Mouse (Mus musculus): ENCODE results near the gene Klrg2. TPM values are rescaled to one million over a fixed set of nuclear protein-coding genes. Genes with fewer than 3 reads are reported as not detected.
"Not testable (repeated sequence)": the region's sequence is repeated elsewhere in the genome, so short reads cannot be mapped to it uniquely, and the experiment has no call there.

The Klrg2 gene
- total RNA-seq (2021) = under 1 TPM; 0.10 to 0.12 TPM
- long read RNA-seq, experiment 1 = 0 reads
- long read RNA-seq, experiment 2 = 0 reads

- peak; percentile 53 to 60 for DNase-seq
- intact Hi-C loops (cut with DNase I) = no loop called here
Measured at GRCm38 (mm10) chr6:38636852-38637618, at the start of gene Klrg2. Gene Klrg2 (minus strand): TSS chr6:38637242.

DNA sequence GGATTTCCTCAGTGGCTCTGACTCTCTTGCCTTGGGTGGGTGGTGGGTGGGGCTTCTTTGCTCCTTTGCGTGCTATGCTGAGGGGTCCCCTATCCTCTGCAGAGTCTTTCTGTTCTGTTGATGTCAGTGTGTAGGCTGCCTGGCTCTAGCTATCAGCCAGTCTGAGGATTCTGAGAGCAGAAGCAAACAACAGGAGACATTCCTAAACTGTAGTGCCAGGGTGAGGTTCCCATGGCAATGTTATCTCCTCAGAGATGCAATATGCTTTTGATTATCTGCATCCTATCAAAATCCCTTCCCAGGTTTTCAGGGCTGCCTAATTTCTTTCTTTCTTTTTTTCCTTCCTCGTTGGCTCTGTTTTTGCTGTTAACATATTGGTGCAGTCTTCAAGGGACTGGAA is 45.5 kb upstream of the Klrg2 start:
- no peak for DNase-seq
- intact Hi-C loops (cut with DNase I) = no loop called here

- DNase-seq = no peak
- intact Hi-C loops (cut with DNase I) = no loop called here
Measured at GRCm38 (mm10) chr6:38677629-38678028, 40.6 kb upstream of the Klrg2 start.

- peak in 1 of 2 experiments; percentile 3 for DNase-seq
- intact Hi-C loops (cut with DNase I) = no loop called here
Measured at GRCm38 (mm10) chr6:38676723-38677122, 39.7 kb upstream of the Klrg2 start.

GRCm38 (mm10) chr6:38676217-38676616 is 39.2 kb upstream of the Klrg2 start:
- DNase-seq = peak in 1 of 2 experiments; percentile 1
- intact Hi-C loops (cut with DNase I) = no loop called here

- intact Hi-C loops (cut with DNase I) = no loop called here
- no peak for DNase-seq
Measured at GRCm38 (mm10) chr6:38672011-38672410, 35.0 kb upstream of the Klrg2 start.

- DNase-seq = no peak
- intact Hi-C loops (cut with DNase I) = no loop called here
Measured at GRCm38 (mm10) chr6:38671270-38671669, 34.2 kb upstream of the Klrg2 start.

GRCm38 (mm10) chr6:38670488-38670887 is 33.4 kb upstream of the Klrg2 start:
- not testable (repeated sequence) for DNase-seq

DNA sequence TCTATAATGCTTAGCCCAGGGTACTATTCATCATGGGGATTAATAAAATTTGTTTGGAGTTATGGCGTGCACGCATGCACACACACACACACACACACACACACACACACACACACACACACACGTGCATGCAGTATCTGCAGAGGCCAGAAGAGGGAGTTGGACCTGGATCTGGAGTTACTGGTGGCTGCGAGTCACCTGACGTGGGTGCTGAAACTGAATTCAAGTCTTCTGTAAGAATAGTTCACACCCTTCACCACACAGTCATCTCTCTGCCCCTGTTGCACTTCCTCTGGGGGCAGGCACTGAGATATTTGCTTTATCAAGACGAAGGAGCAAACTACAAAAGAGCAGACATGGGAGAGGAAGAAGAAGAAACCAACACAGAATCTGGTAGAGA is 32.5 kb upstream of the Klrg2 start:
- intact Hi-C loops (cut with DNase I) = no loop called here
- no peak for DNase-seq

More at GRCm38 (mm10) chr6:38670488-38670887, 33.4 kb upstream of the Klrg2 start:
- intact Hi-C loops (cut with DNase I) = not testable (repeated sequence)

- intact Hi-C loops (cut with DNase I) = no loop called here
Measured at GRCm38 (mm10) chr6:38662714-38663615, 25.9 kb upstream of the Klrg2 start, which contains the start of gene Clec2l. Gene Clec2l (plus strand): TSS chr6:38663069.

DNA sequence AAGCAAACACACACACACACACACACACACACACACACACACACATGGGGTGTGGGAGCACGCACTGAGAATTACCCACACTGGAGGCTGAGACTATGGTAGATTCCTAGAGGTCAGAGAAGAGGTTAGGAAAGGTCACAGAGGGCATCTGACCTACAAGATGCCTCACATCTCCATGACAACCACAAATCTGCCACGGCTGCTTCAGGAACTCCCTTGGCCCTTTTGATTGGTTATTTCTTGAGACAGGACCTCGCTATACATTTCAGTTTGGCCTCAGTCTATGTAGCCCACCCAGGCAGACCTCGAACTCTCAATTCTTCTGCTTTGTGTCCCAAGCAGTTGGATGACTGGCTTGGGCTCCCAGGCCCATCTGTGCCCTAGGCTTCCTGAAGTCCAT is 24.6 kb upstream of the Klrg2 start:
- intact Hi-C loops (cut with DNase I) = no loop called here
- no peak for DNase-seq

More at GRCm38 (mm10) chr6:38662714-38663615, 25.9 kb upstream of the Klrg2 start, which contains the start of gene Clec2l:
- DNase-seq = no peak

- intact Hi-C loops (cut with DNase I) = loop anchor here (2.0 to 5.0 kb wide), 2 partner anchors 44 to 262 kb away; no protein-coding TSS in a partner anchor
- DNase-seq = peak; percentile 32 to 45
Measured at GRCm38 (mm10) chr6:38650263-38650937, 13.4 kb upstream of the Klrg2 start.

DNA sequence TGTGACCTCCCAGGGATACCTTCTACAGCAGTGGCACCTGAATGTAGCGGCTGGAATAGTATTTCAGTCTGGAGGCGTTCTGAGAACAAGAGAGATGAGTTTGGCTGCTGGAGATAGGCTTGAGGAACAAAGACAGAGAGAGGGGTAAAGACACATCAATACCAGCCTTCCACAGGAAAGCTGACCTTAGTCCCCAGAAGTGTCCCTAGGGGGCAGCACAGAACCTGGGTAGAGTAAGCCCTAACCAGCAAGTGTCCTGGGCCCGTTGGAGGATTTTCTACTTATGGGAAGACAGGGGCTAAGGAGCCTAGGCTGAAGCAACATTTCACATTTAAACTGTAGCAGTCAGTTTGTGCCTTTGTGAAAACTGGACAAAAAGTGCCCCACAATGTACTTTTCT is 12.5 kb upstream of the Klrg2 start:
- no peak for DNase-seq
- intact Hi-C loops (cut with DNase I) = no loop called here

DNA sequence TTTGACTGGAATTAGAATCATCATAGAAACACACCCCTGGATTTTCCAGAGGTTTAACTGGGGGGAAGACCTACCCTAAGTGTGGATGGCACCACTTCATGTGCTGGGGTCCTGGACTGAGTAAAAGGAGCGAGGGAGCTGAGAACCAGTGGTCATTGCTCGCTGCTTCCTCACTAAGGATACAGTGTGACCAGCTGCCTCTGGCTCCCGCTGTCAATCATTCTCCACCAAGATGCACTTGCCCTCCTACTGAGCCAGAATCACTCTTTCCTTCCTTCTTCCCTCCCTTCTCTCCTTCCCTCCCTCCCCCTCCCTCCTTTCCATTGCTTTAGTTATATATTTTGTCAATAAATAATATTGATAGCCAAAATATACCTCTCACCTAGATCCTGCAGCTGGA is 6.0 kb upstream of the Klrg2 start:
- DNase-seq = no peak
- intact Hi-C loops (cut with DNase I) = no loop called here

GRCm38 (mm10) chr6:38642593-38642992 is 5.6 kb upstream of the Klrg2 start:
- intact Hi-C loops (cut with DNase I) = no loop called here
- DNase-seq = no peak

DNA sequence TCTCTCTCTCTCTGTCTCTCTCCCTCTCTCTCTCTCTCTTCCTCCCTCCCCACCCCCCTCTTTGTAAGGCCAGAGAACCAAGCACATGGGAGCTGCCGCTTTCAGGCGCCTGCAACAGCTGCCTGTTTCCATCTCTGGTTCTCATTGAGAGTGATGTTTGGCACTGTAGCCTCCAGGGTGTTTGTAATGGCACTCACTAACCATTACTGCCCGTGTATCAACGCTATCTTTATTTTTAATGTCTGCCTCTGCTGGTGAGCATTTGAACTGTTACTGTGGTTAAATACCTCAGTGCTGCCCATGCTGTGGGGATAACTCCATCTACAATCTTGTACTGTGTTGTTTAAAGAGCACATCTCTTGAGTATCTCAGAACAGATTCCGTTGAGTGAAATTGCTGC is 4.6 kb upstream of the Klrg2 start:
- intact Hi-C loops (cut with DNase I) = no loop called here
- no peak for DNase-seq

- DNase-seq = no peak
- intact Hi-C loops (cut with DNase I) = no loop called here
Measured at GRCm38 (mm10) chr6:38641228-38641627, 4.2 kb upstream of the Klrg2 start.

DNA sequence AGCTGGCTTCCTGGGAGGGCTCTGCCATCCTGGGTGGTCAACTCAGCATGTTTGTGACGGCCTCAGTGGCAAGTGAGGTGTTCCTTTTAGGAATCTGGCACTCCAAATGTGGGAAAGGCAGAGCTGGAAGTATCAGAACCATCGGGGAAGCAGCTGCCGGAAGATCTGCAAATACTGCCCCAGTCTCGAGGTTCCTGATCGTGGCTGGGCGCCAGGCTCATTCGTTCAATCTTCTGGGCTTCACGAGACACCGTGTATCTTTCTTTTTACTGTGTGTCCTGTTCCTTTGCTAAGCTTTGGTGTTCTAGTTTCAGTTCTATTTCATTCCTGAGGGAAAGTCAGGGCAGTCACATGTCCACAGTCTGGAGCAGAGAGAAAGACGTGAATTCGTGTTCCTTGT is 3.4 kb upstream of the Klrg2 start:
- no peak for DNase-seq
- intact Hi-C loops (cut with DNase I) = no loop called here

DNA sequence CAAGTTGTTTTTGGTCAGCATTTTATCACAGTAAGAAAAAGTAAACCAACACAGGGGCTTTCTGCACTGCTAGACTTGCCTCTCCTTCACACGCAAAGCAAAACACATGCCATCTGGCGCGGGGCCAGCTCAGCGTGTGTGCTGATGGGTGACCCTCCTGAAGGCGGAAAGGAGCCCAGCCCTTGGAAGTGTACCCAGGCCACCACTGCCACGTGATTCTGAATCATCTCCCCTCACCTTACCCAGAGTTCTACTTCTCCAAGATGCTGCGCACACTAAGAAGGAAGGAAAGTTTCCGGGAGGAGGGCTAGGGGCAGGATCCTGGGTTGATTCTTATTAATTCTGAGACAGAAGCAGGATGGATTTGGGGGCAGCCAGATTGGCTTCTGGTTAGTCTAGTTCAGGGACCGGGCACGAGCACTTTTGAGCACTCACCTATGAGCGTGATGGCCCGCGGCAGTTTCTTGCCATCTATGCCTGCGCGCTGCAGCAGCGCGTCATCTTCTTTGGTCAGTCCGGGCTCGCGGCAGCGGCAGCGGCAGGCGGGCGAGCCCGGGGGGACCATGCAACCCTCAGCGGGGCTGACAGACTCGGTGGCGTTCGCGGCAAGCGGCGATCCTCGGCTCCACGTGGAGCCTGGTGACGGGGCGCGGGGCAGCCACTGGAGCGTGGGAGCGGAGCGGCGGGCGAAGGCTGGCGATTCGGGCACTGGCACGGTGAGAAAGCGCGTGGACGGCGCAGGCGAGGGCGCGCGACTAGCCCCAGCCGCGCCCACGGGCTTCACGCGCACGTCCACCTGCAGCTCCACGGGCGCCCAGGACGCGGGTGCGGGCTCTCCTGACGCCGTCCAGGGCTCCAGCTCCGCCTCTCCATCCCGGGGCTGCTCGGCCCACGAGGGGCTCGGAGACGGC is 846 bp downstream of the Klrg2 start:
- DNase-seq = peak; percentile 17 to 25
- intact Hi-C loops (cut with DNase I) = no loop called here

- peak in 1 of 2 experiments; percentile 10 for DNase-seq
- intact Hi-C loops (cut with DNase I) = no loop called here
Measured at GRCm38 (mm10) chr6:38634461-38634860, 2.6 kb downstream of the Klrg2 start.

Measured in gastrocnemius, postnatal 36 days (tissue).